Comparison of ENCODE assay signal across 15 mouse cellular contexts in the genomic region with DNA sequence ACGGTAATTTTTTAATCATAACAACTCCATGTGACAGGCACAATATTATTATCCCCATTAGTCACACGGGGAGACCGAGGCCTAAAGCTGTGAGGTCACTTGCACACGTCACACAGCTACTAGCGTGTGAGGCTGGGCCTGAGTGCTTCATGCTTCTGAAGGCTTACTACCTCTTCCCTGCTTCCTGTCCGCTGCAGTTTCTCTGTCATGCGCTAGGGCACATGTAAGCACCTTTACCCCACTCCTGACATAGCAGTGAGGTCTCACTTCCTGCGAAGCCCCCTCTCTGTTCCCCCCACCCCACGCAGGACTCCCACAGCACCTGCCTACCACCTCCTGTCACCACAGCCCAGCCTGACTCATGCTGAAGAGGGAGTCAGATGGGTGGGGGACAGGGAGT. TPM values are rescaled to one million over a fixed set of nuclear protein-coding genes. Genes with fewer than 3 reads are reported as not detected.
DNase-seq lines count a peak whose midpoint lies in the region; ATAC-seq and TF ChIP-seq lines count a peak whose summit lies in the region.
"Had no signal": no experiment of that assay in that cellular context is flagged by ENCODE, and none has a peak within 500 bp of the region (broad histone marks: within the 10 kb centered on the region; RNA-seq: fewer than 3 reads in every experiment).

No protein-coding gene starts in this region.

- no peaks in the 10 kb centered on the region for H3K36me3 ChIP-seq in forebrain, postnatal 0 days (ENCODE audit: insufficient read depth)
- no peaks in the 10 kb centered on the region for H3K36me3 ChIP-seq in forebrain, embryonic 15.5 days
- peaks cover 4% of the 10 kb centered on the region; the same call in 1 of the 2 replicates for H3K36me3 ChIP-seq in midbrain, embryonic 13.5 days
- H3K36me3 ChIP-seq in midbrain, embryonic 11.5 days (ENCODE audit: control insufficient read depth, insufficient read depth, low read length): no peaks in the 10 kb centered on the region
- no peaks in the 10 kb centered on the region for H3K36me3 ChIP-seq in intestine, embryonic 16.5 days (ENCODE audit: control insufficient read depth, insufficient read depth, low read length)
- H3K36me3 ChIP-seq: limb, embryonic 10.5 days had no signal

- no peak for DNase-seq in forebrain, postnatal 0 days
- no peak for DNase-seq in midbrain, embryonic 11.5 days (ENCODE audit: low spot score, missing footprints)
- peak; percentile 64 for DNase-seq in thymus, postnatal 14 days
- no peak for DNase-seq in lung, adult 2 months
- DNase-seq in right cerebral cortex, adult 2 months (ENCODE audit: low spot score in 2 of 2): no peak
- DNase-seq: adrenal gland, postnatal 36 days; cerebellum, adult 18-20 months; heart, postnatal 4 days; lung, adult 18-20 months; right cerebral cortex, postnatal 14 days had no signal

- no peak for TF ChIP-seq POLR2A in lung, adult 2 months (IDR thresholded peaks at IDR 0.05; ENCODE audit: borderline replicate concordance, extremely low read depth, low read depth, low read length)

- WGBS in forebrain, postnatal 0 days: 85% methylated on average over 9 of the region's 9 CpGs
- 90% methylated on average over 9 of the region's 9 CpGs for WGBS in forebrain, embryonic 15.5 days
- 87% methylated on average over 9 of the region's 9 CpGs for WGBS in midbrain, embryonic 13.5 days
- 87% methylated on average over 9 of the region's 9 CpGs for WGBS in midbrain, embryonic 11.5 days
- WGBS in intestine, embryonic 16.5 days: 66% methylated on average over 9 of the region's 9 CpGs
- WGBS in lung, adult 2 months: 77% methylated on average over 9 of the region's 9 CpGs

- no peak overlapping the region for H3K27ac ChIP-seq in forebrain, postnatal 0 days (ENCODE audit: low read depth, low read length)
- no peak overlapping the region for H3K27ac ChIP-seq in forebrain, embryonic 15.5 days (replicated peaks)
- no peak overlapping the region for H3K27ac ChIP-seq in midbrain, embryonic 13.5 days
- no peak overlapping the region for H3K27ac ChIP-seq in midbrain, embryonic 11.5 days (ENCODE audit: low read depth, low read length)
- no peak overlapping the region for H3K27ac ChIP-seq in intestine, embryonic 16.5 days (ENCODE audit: low read length)
- H3K27ac ChIP-seq: limb, embryonic 10.5 days had no signal

- no peak overlapping the region for H3K4me2 ChIP-seq in forebrain, postnatal 0 days (ENCODE audit: low read depth)
- no peak overlapping the region for H3K4me2 ChIP-seq in forebrain, embryonic 15.5 days (replicated peaks)
- no peak overlapping the region for H3K4me2 ChIP-seq in midbrain, embryonic 13.5 days (replicated peaks)
- H3K4me2 ChIP-seq in midbrain, embryonic 11.5 days: no peak overlapping the region
- no peak overlapping the region for H3K4me2 ChIP-seq in intestine, embryonic 16.5 days (ENCODE audit: low read depth, low read length)

- ATAC-seq in forebrain, postnatal 0 days: 0 out of 2 replicates have a peak, but pooled peaks have one; percentile 7
- no peak for ATAC-seq in forebrain, embryonic 15.5 days (replicated peaks)
- 0 out of 2 replicates have a peak, but pooled peaks have one; percentile 17 for ATAC-seq in midbrain, embryonic 13.5 days
- no peak for ATAC-seq in midbrain, embryonic 11.5 days (ENCODE audit: low FRiP score)
- peak; percentile 39 for ATAC-seq in intestine, embryonic 16.5 days
- ATAC-seq: Patski had no signal

- peaks cover 30% of the 10 kb centered on the region for H3K4me1 ChIP-seq in forebrain, postnatal 0 days (ENCODE audit: insufficient read depth)
- H3K4me1 ChIP-seq in forebrain, embryonic 15.5 days: peaks cover 77% of the 10 kb centered on the region
- H3K4me1 ChIP-seq in midbrain, embryonic 13.5 days (replicated peaks): peaks cover 87% of the 10 kb centered on the region
- H3K4me1 ChIP-seq in midbrain, embryonic 11.5 days (ENCODE audit: control insufficient read depth, insufficient read depth, low read length): peaks cover 18% of the 10 kb centered on the region
- H3K4me1 ChIP-seq in intestine, embryonic 16.5 days (ENCODE audit: control insufficient read depth, insufficient read depth, low read length): peaks cover 35% of the 10 kb centered on the region
- peaks cover 6% of the 10 kb centered on the region; the same call in 1 of the 2 replicates for H3K4me1 ChIP-seq in lung, adult 2 months (ENCODE audit: control insufficient read depth, insufficient read depth, low read length)

- H3K4me3 ChIP-seq in forebrain, postnatal 0 days (ENCODE audit: low read depth, low read length): no peak overlapping the region
- H3K4me3 ChIP-seq in forebrain, embryonic 15.5 days: no peak overlapping the region
- H3K4me3 ChIP-seq in midbrain, embryonic 13.5 days (replicated peaks): no peak overlapping the region
- H3K4me3 ChIP-seq in midbrain, embryonic 11.5 days (ENCODE audit: low read depth, low read length): no peak overlapping the region
- no peak overlapping the region for H3K4me3 ChIP-seq in intestine, embryonic 16.5 days (ENCODE audit: low read length)
- no peak overlapping the region for H3K4me3 ChIP-seq in lung, adult 2 months (replicated peaks; ENCODE audit: extremely low read depth, low read depth, low read length)
- H3K4me3 ChIP-seq: limb, embryonic 10.5 days had no signal

- no peak overlapping the region for H3K9ac ChIP-seq in forebrain, postnatal 0 days
- no peak overlapping the region for H3K9ac ChIP-seq in forebrain, embryonic 15.5 days (replicated peaks)
- H3K9ac ChIP-seq in midbrain, embryonic 13.5 days (replicated peaks): no peak overlapping the region
- H3K9ac ChIP-seq in midbrain, embryonic 11.5 days (ENCODE audit: low read length): no peak overlapping the region
- H3K9ac ChIP-seq in intestine, embryonic 16.5 days (ENCODE audit: low read depth, low read length): no peak overlapping the region

- no peak for TF ChIP-seq CTCF in forebrain, postnatal 0 days (IDR thresholded peaks at IDR 0.05; ENCODE audit: low read depth)
- TF ChIP-seq CTCF in lung, adult 2 months (IDR thresholded peaks at IDR 0.05; ENCODE audit: insufficient read depth, low read length): no peak

- no peaks in the 10 kb centered on the region for H3K9me3 ChIP-seq in forebrain, postnatal 0 days (ENCODE audit: low read length)
- H3K9me3 ChIP-seq in forebrain, embryonic 15.5 days: no peaks in the 10 kb centered on the region
- no peaks in the 10 kb centered on the region for H3K9me3 ChIP-seq in midbrain, embryonic 13.5 days
- no peaks in the 10 kb centered on the region for H3K9me3 ChIP-seq in midbrain, embryonic 11.5 days (ENCODE audit: control insufficient read depth, low read length)
- H3K9me3 ChIP-seq in intestine, embryonic 16.5 days (ENCODE audit: control insufficient read depth, low read length): no peaks in the 10 kb centered on the region
- H3K9me3 ChIP-seq: limb, embryonic 10.5 days had no signal

- H3K27me3 ChIP-seq in forebrain, postnatal 0 days (ENCODE audit: insufficient read depth, low read length): no peaks in the 10 kb centered on the region
- H3K27me3 ChIP-seq in forebrain, embryonic 15.5 days: no peaks in the 10 kb centered on the region
- no peaks in the 10 kb centered on the region for H3K27me3 ChIP-seq in midbrain, embryonic 13.5 days
- no peaks in the 10 kb centered on the region for H3K27me3 ChIP-seq in midbrain, embryonic 11.5 days (ENCODE audit: control insufficient read depth, insufficient read depth, low read length)
- H3K27me3 ChIP-seq in intestine, embryonic 16.5 days (replicated peaks; ENCODE audit: control insufficient read depth, insufficient read depth, low read length): no peaks in the 10 kb centered on the region
- H3K27me3 ChIP-seq: Patski had no signal

RNA-seq across cellular contexts. Expression of gene Fyn, which starts 8.0 kb away (rescaled TPM):
- 147 and 155 TPM in 2 replicates for total RNA-seq in forebrain, postnatal 0 days (2014; rRNA removed)
- 75.1 and 85.8 TPM in 2 replicates for polyA plus RNA-seq in forebrain, postnatal 0 days (2015; fragmentation: Nextera tagmentation; extraction: Ambion mirVana)
- polyA plus RNA-seq in forebrain, embryonic 15.5 days (2015; fragmentation: Nextera tagmentation; extraction: Ambion mirVana): 75.6 and 79.3 TPM in 2 replicates
- 62.4 and 64.8 TPM in 2 replicates for polyA plus RNA-seq in midbrain, embryonic 13.5 days (2015; fragmentation: Nextera tagmentation; extraction: Ambion mirVana)
- polyA plus RNA-seq in midbrain, embryonic 11.5 days (2014; fragmentation: Nextera tagmentation; extraction: Ambion mirVana): 43.7 and 44.3 TPM in 2 replicates
- polyA plus RNA-seq in intestine, embryonic 16.5 days (2015; fragmentation: Nextera tagmentation; extraction: Ambion mirVana): 14.5 and 16.1 TPM in 2 replicates
- 26.0 and 29.2 TPM in 2 replicates for polyA plus RNA-seq in lung, adult 2 months (2012; rRNA removed)

Comparison
In these comparisons a context has a peak if more than half of its experiments do, and no peak if none do; other contexts are left out.
1. ATAC-seq: peak in forebrain, postnatal 0 days (single experiment), midbrain, embryonic 13.5 days (single experiment) and intestine, embryonic 16.5 days (single experiment); none in forebrain, embryonic 15.5 days (single experiment) and midbrain, embryonic 11.5 days (single experiment).